Mouse (Mus musculus): ENCODE measurements around the gene Ahnak2.

The Ahnak2 gene

DNA sequence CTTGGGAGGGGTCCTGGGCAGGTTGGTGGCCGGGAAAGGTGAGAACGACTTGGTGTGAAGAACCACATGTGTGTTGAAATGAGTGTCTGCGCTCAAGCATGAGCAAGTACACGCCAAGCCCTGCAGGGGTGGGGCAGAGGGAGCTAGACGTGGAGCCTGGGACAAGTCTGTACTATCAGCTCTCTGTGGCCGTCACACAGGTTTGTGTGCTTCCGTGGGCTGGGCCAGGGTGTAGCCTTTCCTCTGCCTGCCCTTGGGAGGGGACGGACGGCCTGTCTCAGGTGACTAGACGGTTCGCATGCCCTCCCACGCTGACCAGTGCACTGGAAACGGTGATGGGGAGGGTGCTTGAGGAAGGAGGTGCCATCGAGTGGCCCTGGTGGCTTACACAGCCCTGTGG lies 71.6 kb downstream of the Ahnak2 start:
- no peak for DNase-seq

DNA sequence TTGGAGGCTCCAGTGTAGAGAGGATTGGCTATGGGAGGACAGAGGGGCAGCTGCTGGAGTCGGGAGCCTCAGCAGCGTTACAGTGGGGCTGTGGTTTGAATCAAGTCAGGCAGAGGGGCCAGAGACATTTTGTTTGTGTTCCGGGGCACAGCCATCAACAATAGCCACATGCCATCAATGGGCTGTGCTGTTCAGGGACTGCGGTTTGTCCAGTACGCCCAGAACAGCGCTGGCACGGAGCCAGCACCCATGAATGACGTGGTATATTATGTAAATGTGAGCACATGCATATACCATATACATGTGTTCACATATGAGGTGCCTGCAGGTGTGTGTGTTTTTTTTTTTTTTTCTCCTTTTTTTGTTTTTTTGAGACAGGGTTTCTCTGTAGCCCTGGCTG lies 74.7 kb downstream of the Ahnak2 start:
- DNase-seq: no peak

DNA sequence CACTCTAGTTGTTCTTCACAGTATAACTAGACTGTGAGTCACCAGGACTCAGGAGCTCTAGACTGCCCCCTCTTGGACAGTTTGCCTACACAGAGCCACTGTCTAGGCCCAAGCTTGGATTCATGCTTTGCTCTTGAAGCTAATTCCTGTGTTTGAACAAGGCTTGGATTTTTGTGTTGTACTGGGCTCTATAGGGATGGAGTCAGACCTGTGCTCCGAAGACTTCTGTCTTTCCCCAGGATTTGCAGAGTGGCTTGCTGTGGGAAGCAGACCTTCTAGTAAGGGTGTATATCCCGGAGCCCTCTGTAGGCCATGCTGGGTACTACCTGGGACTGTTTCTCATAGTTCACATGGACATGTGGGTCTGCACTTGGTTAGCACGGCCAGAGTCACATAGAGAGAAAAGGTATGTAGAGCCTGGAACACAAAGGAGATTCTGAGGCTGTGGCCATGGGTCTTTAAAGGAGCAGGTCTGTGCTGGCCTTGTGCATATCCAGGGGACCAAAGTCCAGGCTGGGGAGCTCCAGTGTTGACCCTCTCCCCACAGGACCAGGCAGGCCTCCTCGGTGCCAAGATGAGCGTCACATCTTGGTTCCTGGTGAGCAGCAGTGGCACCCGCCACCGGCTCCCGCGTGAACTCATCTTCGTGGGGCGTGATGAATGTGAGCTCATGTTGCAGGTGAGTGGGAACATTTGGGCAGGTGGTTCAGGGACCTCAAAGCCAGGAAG lies 78.2 kb downstream of the Ahnak2 start:
- peak; percentile 57 for DNase-seq

DNA sequence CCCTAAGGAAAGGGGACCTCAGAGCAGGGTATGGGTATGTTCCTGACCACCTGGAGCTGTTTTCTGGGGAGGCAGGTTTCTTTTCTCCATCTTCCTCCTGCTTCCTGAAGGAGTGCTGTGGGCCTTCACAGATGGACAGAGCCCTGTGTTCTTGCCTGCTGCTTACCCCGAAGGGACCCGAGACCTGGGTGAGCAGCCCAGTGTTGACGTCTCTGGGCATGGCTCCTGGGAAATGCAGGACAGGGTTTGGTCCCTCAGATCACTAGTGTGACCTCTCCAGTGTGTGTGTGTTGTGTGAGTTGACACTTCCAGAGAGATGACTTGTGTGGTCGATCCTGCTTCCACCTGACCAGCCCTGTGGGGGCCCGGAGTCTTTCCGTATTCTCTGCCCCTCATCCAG lies 79.0 kb downstream of the Ahnak2 start:
- no peak for DNase-seq

DNA sequence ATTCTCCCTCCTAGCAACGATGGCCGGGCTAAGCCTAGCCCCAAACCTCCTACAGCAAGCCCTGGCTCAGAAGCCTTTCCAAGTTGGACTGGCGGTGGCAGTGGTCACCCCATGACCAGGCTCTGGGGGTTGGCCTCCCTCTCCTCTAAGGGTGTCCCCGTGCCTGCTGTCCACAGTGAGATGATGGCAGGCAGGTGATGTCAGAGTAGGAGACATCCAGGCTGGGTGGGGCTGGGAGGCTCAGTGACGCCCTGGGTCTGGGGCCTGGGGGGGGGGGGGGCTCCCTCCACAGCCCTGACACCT lies 79.5 kb downstream of the Ahnak2 start:
- no peak for DNase-seq

DNA sequence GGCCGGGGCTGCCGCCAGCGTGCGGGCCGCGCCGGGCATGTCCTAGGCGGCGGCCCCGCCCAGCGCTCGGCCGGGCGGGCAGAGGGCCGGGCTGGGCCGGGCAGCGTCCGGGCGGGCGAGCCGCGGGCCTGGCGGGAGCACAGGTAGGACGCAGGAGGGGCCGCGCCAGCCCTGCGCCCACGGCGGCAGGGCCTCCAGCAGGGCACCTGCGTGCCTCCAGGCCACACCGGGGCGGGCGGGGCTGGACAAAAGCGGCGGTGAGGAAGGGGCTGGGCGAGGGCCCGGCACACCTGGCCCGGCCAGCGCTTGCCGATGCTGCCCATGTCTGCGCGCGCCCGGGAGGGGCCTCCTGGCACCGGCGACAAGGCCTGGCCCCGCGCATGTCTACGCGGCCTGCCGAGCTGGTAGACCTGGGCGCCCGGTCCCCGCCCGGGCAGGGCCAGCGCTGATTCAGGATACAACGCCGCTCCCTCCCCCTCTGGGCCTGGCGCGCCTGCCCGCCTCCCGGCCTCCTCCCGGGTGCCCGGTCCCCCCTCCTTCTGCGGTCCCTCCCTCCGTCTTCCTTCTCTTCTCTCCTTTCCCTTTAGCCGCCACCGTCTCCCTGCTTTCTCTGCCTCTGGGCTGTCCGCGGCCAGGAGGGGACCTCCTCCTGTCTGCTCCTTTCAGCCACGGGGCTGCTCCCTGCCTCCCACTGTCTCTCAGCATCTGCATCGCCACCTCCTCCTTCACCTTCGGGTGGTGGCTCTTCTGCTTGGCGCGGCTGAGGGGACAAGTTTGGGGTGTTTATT lies 80.0 kb downstream of the Ahnak2 start:
- DNase-seq: peak; percentile 57
